Mouse (Mus musculus) testis, adult 2 months (tissue): ENCODE data around the gene Slc2a10.

Source experiments
- CTCF ChIP-seq: fragments of 200-500 bp; IDR thresholded peaks from 2 replicates; pipeline ENCODE4 v1.5.1; 2012; ENCODE audit warnings: low read depth, mild to moderate bottlenecking, inconsistent platforms, low read length, moderate library complexity; ENCODE audit not compliant: control insufficient read depth, insufficient read depth, insufficient replicate concordance
- POLR2A ChIP-seq: fragments of 200-500 bp; IDR thresholded peaks from 2 replicates; pipeline ENCODE4 v1.6.1; 2012; ENCODE audit warnings: low read depth, mild to moderate bottlenecking, inconsistent platforms, low read length, moderate library complexity; ENCODE audit not compliant: control insufficient read depth

GRCm38 (mm10) chr2:165543670-165544016, 40.1 kb downstream of the Slc2a10 start:
- TF ChIP-seq CTCF (no peak), POLR2A (no peak)
